Mouse (Mus musculus): ENCODE data around the gene Fez1. TPM values are rescaled to one million over a fixed set of nuclear protein-coding genes. Genes with fewer than 3 reads are reported as not detected.
A peak's percentile ranks its signal among the peaks of the same experiment; 100 is the strongest.

Gene Fez1
- polyA plus RNA-seq, 1 experiment from 2014 or later, result 14.7 TPM

DNA sequence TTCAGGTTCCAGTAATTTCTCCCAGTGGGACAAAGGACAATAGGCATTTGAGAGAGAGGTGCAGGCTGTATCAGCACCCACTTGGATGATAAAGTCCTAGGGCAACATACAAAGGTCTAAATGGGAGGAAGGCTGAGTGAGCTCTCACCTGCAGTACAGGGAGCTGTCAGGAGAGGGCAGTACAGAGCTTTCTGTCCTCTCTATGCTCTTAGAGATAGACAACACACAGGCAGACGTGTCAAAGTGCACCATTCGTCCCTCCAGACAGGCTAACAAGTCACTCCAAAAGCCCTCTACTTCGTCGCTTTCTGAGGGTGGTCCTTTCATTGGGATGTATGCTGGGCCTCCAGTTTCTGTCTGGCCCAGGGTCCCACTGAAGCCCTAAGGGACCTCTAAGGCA, 68.9 kb downstream of the Fez1 start:
- DNase-seq (ENCODE audit: low spot score), result peak; percentile 79
- Histone ChIP-seq H3K4me3 (ENCODE audit: low read depth, low read length) (no peak overlapping the region), H3K4me2 (ENCODE audit: low read depth, severe bottlenecking) (no peak overlapping the region), H3K9ac (ENCODE audit: low read length) (no peak overlapping the region), H3K36me3 (ENCODE audit: control insufficient read depth, insufficient read depth, low read length) (no peaks in the 10 kb centered on the region), H3K9me3 (ENCODE audit: control insufficient read depth, low read length) (no peaks in the 10 kb centered on the region), H3K4me1 (ENCODE audit: control insufficient read depth, insufficient read depth, low read length) (no peaks in the 10 kb centered on the region), H3K27me3 (ENCODE audit: control insufficient read depth, insufficient read depth, low read length) (no peaks in the 10 kb centered on the region), H3K27ac (replicated peaks; ENCODE audit: low read depth, low read length) (no peak overlapping the region)
- 34% methylated on average over 4 of the region's 4 CpGs for WGBS
- ATAC-seq (ENCODE audit: insufficient number of reproducible peaks, low FRiP score, low TSS enrichment, low read depth), result peak; percentile 51; the same call in 1 of the 2 replicates

- no peak overlapping the region for H3K4me3 ChIP-seq (ENCODE audit: low read depth, low read length)
- no peak overlapping the region for H3K9ac ChIP-seq (ENCODE audit: low read length)
- 85% methylated on average over 6 of the region's 6 CpGs for WGBS
- H3K4me1 ChIP-seq (ENCODE audit: control insufficient read depth, insufficient read depth, low read length), result no peaks in the 10 kb centered on the region
- no peaks in the 10 kb centered on the region for H3K9me3 ChIP-seq (ENCODE audit: control insufficient read depth, low read length)
- no peaks in the 10 kb centered on the region for H3K36me3 ChIP-seq (ENCODE audit: control insufficient read depth, insufficient read depth, low read length)
- no peak for ATAC-seq (ENCODE audit: insufficient number of reproducible peaks, low FRiP score, low TSS enrichment, low read depth)
- H3K27ac ChIP-seq (replicated peaks; ENCODE audit: low read depth, low read length), result no peak overlapping the region
- no peak for DNase-seq (ENCODE audit: low spot score)
- no peak overlapping the region for H3K4me2 ChIP-seq (ENCODE audit: low read depth, severe bottlenecking)
- no peaks in the 10 kb centered on the region for H3K27me3 ChIP-seq (ENCODE audit: control insufficient read depth, insufficient read depth, low read length)
Measured at GRCm38 (mm10) chr9:36893413-36893990, 71.8 kb downstream of the Fez1 start.

DNA sequence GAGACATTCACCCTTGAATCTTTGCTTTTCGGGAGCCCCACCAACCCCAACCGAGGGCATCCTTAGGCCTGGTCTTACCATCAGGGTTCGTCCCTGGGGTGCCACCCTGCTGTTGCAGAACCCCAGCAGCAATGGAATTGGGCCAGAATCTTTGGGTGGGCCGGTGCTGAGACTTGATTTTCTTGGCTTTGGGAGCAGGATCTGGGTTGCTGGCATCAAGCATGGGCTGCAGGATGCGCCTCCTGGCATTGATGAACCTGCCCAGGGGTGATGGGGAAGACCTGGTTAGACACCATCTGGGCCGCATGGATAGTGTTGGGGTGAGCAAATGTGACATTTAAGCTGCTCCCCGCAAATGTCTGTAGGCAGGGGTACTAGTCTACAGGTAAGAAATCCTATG, 72.6 kb downstream of the Fez1 start:
- H3K9me3 ChIP-seq (ENCODE audit: control insufficient read depth, low read length), result no peaks in the 10 kb centered on the region
- DNase-seq (ENCODE audit: low spot score) (no peak), ATAC-seq (ENCODE audit: insufficient number of reproducible peaks, low FRiP score, low TSS enrichment, low read depth) (no peak)
- H3K9ac ChIP-seq (ENCODE audit: low read length), result no peak overlapping the region
- H3K4me1 ChIP-seq (ENCODE audit: control insufficient read depth, insufficient read depth, low read length), result no peaks in the 10 kb centered on the region
- H3K27me3 ChIP-seq (ENCODE audit: control insufficient read depth, insufficient read depth, low read length), result no peaks in the 10 kb centered on the region
- H3K4me2 ChIP-seq (ENCODE audit: low read depth, severe bottlenecking), result no peak overlapping the region
- H3K4me3 ChIP-seq (ENCODE audit: low read depth, low read length), result no peak overlapping the region
- no peak overlapping the region for H3K27ac ChIP-seq (replicated peaks; ENCODE audit: low read depth, low read length)
- H3K36me3 ChIP-seq (ENCODE audit: control insufficient read depth, insufficient read depth, low read length), result no peaks in the 10 kb centered on the region
- 92% methylated on average over 7 of the region's 7 CpGs for WGBS

DNA sequence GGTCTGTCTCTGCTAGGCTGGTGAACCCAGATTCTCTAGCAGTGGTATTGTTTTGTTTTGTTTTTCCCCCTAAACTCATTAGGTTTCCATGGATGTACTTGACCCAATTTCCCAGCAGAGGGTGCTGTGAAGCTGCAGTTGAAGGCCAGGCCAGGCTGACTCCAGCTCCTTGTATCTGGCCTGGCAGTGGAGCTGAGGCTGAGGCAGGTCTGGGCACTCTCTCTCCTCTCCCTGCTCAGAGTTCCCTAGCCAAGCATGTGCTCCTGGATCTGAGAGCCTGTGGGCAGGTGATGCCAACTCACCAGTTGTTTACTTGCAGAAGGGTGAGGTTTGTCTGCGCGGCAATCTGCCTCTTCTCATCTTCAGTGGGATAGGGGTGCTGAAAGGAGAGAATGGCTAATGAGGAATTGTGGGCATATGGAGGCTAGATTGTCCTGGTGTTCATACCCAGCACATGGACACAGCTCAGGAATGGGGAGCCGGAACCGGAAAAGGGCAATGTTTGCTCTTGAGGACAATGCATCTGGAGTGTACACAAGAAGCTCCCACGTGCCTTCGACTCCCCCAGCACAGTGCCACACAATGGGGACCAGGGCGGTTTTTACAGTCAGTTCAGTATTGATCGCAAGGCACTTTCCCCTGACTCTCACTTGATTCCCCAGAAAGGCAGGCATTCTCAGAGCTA, 73.5 kb downstream of the Fez1 start:
- Histone ChIP-seq H3K4me3 (ENCODE audit: low read depth, low read length) (no peak overlapping the region), H3K9ac (ENCODE audit: low read length) (no peak overlapping the region), H3K36me3 (ENCODE audit: control insufficient read depth, insufficient read depth, low read length) (no peaks in the 10 kb centered on the region), H3K9me3 (ENCODE audit: control insufficient read depth, low read length) (no peaks in the 10 kb centered on the region), H3K27me3 (ENCODE audit: control insufficient read depth, insufficient read depth, low read length) (no peaks in the 10 kb centered on the region), H3K4me2 (ENCODE audit: low read depth, severe bottlenecking) (no peak overlapping the region), H3K27ac (replicated peaks; ENCODE audit: low read depth, low read length) (no peak overlapping the region), H3K4me1 (ENCODE audit: control insufficient read depth, insufficient read depth, low read length) (no peaks in the 10 kb centered on the region)
- WGBS, result 83% methylated on average over 8 of the region's 8 CpGs
- ATAC-seq (ENCODE audit: insufficient number of reproducible peaks, low FRiP score, low TSS enrichment, low read depth) (no peak), DNase-seq (ENCODE audit: low spot score) (peak; percentile 81)

- H3K4me3 ChIP-seq (ENCODE audit: low read depth, low read length), result no peak overlapping the region
- ATAC-seq (ENCODE audit: insufficient number of reproducible peaks, low FRiP score, low TSS enrichment, low read depth) (no peak), DNase-seq (ENCODE audit: low spot score) (no peak)
- H3K9me3 ChIP-seq (ENCODE audit: control insufficient read depth, low read length), result no peaks in the 10 kb centered on the region
- no peaks in the 10 kb centered on the region for H3K36me3 ChIP-seq (ENCODE audit: control insufficient read depth, insufficient read depth, low read length)
- H3K27ac ChIP-seq (replicated peaks; ENCODE audit: low read depth, low read length), result no peak overlapping the region
- H3K9ac ChIP-seq (ENCODE audit: low read length), result no peak overlapping the region
- no peaks in the 10 kb centered on the region for H3K27me3 ChIP-seq (ENCODE audit: control insufficient read depth, insufficient read depth, low read length)
- H3K4me2 ChIP-seq (ENCODE audit: low read depth, severe bottlenecking), result no peak overlapping the region
- no peaks in the 10 kb centered on the region for H3K4me1 ChIP-seq (ENCODE audit: control insufficient read depth, insufficient read depth, low read length)
- WGBS, result 92% methylated on average over 3 of the region's 3 CpGs
Measured at GRCm38 (mm10) chr9:36898560-36898959, 76.9 kb downstream of the Fez1 start.

- Histone ChIP-seq H3K4me2 (ENCODE audit: low read depth, severe bottlenecking) (no peak overlapping the region), H3K36me3 (ENCODE audit: control insufficient read depth, insufficient read depth, low read length) (no peaks in the 10 kb centered on the region), H3K27me3 (ENCODE audit: control insufficient read depth, insufficient read depth, low read length) (no peaks in the 10 kb centered on the region), H3K9me3 (ENCODE audit: control insufficient read depth, low read length) (no peaks in the 10 kb centered on the region), H3K4me1 (ENCODE audit: control insufficient read depth, insufficient read depth, low read length) (no peaks in the 10 kb centered on the region), H3K4me3 (ENCODE audit: low read depth, low read length) (no peak overlapping the region), H3K27ac (replicated peaks; ENCODE audit: low read depth, low read length) (no peak overlapping the region), H3K9ac (ENCODE audit: low read length) (no peak overlapping the region)
- no peak for ATAC-seq (ENCODE audit: insufficient number of reproducible peaks, low FRiP score, low TSS enrichment, low read depth)
- DNase-seq (ENCODE audit: low spot score), result no peak
- WGBS, result 89% methylated on average over 4 of the region's 4 CpGs
Measured at GRCm38 (mm10) chr9:36900464-36900863, 78.8 kb downstream of the Fez1 start.

- no peaks in the 10 kb centered on the region for H3K9me3 ChIP-seq (ENCODE audit: control insufficient read depth, low read length)
- DNase-seq (ENCODE audit: low spot score), result no peak
- H3K27me3 ChIP-seq (ENCODE audit: control insufficient read depth, insufficient read depth, low read length), result no peaks in the 10 kb centered on the region
- no peaks in the 10 kb centered on the region for H3K36me3 ChIP-seq (ENCODE audit: control insufficient read depth, insufficient read depth, low read length)
- no peaks in the 10 kb centered on the region for H3K4me1 ChIP-seq (ENCODE audit: control insufficient read depth, insufficient read depth, low read length)
- no peak overlapping the region for H3K4me2 ChIP-seq (ENCODE audit: low read depth, severe bottlenecking)
- H3K4me3 ChIP-seq (ENCODE audit: low read depth, low read length), result no peak overlapping the region
- no peak overlapping the region for H3K27ac ChIP-seq (replicated peaks; ENCODE audit: low read depth, low read length)
- H3K9ac ChIP-seq (ENCODE audit: low read length), result no peak overlapping the region
- ATAC-seq (ENCODE audit: insufficient number of reproducible peaks, low FRiP score, low TSS enrichment, low read depth), result no peak
- 76% methylated on average over 4 of the region's 4 CpGs for WGBS
Measured at GRCm38 (mm10) chr9:36905452-36905851, 83.8 kb downstream of the Fez1 start.

DNA sequence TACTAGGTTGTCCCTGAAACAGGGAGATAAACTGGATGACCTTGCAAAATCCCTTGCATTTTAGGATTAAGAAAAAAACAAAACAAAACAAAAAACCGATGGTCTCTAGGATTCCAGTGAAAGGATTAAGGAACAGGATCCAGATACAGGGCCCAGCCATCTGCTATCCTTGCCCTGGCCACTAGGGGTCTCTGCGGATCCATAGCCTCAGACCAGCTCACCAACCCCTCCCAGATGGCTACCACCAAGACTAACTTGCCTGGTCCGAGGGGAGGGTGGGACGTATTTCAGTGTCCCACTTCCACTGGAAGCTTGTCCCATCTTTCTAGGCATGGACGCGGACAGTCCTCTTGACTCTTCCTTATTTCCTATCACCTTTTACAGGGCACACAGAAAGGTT, 94.7 kb downstream of the Fez1 start:
- peak; percentile 74 for ATAC-seq (ENCODE audit: insufficient number of reproducible peaks, low FRiP score, low TSS enrichment, low read depth)
- H3K9ac ChIP-seq (ENCODE audit: low read length), result no peak overlapping the region
- H3K27ac ChIP-seq (replicated peaks; ENCODE audit: low read depth, low read length), result no peak overlapping the region
- H3K4me1 ChIP-seq (ENCODE audit: control insufficient read depth, insufficient read depth, low read length), result peaks cover 10% of the 10 kb centered on the region
- peak; percentile 90 for DNase-seq (ENCODE audit: low spot score)
- H3K36me3 ChIP-seq (ENCODE audit: control insufficient read depth, insufficient read depth, low read length), result no peaks in the 10 kb centered on the region
- no peaks in the 10 kb centered on the region for H3K9me3 ChIP-seq (ENCODE audit: control insufficient read depth, low read length)
- H3K27me3 ChIP-seq (ENCODE audit: control insufficient read depth, insufficient read depth, low read length), result no peaks in the 10 kb centered on the region
- H3K4me2 ChIP-seq (ENCODE audit: low read depth, severe bottlenecking), result peak overlapping the region; percentile 10; the same call in 1 of the 2 replicates
- WGBS, result 8% methylated on average over 6 of the region's 6 CpGs
- H3K4me3 ChIP-seq (ENCODE audit: low read depth, low read length), result no peak overlapping the region

Measured in limb, embryonic 11.5 days (tissue).